Mouse (Mus musculus) intestine, embryonic 15.5 days (tissue): ENCODE measurements around the gene Apoc2. TPM values are rescaled to one million over a fixed set of nuclear protein-coding genes. Genes with fewer than 3 reads are reported as not detected.
A peak's percentile ranks its signal among the peaks of the same experiment; 100 is the strongest.

Experiments
- ATAC-seq: fragments of 200-750 bp; cut with Nextera tagmentation; 2 replicates; pipeline ENCODE4 v1.8.0; 2017; ENCODE audit warnings: moderate TSS enrichment, moderate library complexity
- H3K27ac ChIP-seq: fragments of 300-500 bp; sonication (generic); 2 replicates; pipeline ENCODE4 v1.5.1; 2015; ENCODE audit warnings: mild to moderate bottlenecking, inconsistent platforms
- H3K27me3 ChIP-seq: fragments of 300-500 bp; sonication (generic); replicated peaks from 2 replicates; pipeline ENCODE4 v1.6.1; 2015; ENCODE audit warnings: inconsistent platforms
- H3K36me3 ChIP-seq: fragments of 300-500 bp; sonication (generic); 2 replicates; pipeline ENCODE4 v1.6.1; 2015; ENCODE audit warnings: inconsistent platforms
- H3K4me1 ChIP-seq: fragments of 300-500 bp; sonication (generic); replicated peaks from 2 replicates; pipeline ENCODE4 v1.6.1; 2015; ENCODE audit warnings: inconsistent platforms
- H3K4me2 ChIP-seq: fragments of 300-500 bp; sonication (generic); replicated peaks from 2 replicates; pipeline ENCODE4 v1.6.1; 2015; ENCODE audit warnings: mild to moderate bottlenecking, inconsistent platforms
- H3K4me3 ChIP-seq: fragments of 300-500 bp; sonication (generic); replicated peaks from 2 replicates; pipeline ENCODE4 v1.5.1; 2015; ENCODE audit warnings: inconsistent platforms
- H3K9ac ChIP-seq: fragments of 300-500 bp; sonication (generic); 2 replicates; pipeline ENCODE4 v1.6.1; 2015; ENCODE audit warnings: inconsistent platforms
- H3K9me3 ChIP-seq: fragments of 300-500 bp; sonication (generic); 2 replicates; pipeline ENCODE4 v1.6.1; 2016; ENCODE audit warnings: inconsistent platforms
- WGBS: fragments of 180-500 bp; shearing (Covaris S2); methylation state at CpG from one replicate; pipeline ENCODE4 v1.1.7; 2015; 5-methylcytosine and 5-hydroxymethylcytosine counted together
- polyA plus RNA-seq: library from polyadenylated mRNA; unstranded; fragments of >200 nt; fragmentation: Nextera tagmentation; extraction: Ambion mirVana; gene quantifications from 2 replicates; pipeline ENCODE4 v1.2.1, GENCODE M21; 2015

The Apoc2 gene
- polyA plus RNA-seq, 1 experiment from 2014 or later, result 164 TPM

- Histone ChIP-seq H3K9ac (no peak overlapping the region), H3K4me2 (no peak overlapping the region), H3K4me1 (no peaks in the 10 kb centered on the region), H3K27me3 (no peaks in the 10 kb centered on the region), H3K4me3 (no peak overlapping the region), H3K36me3 (peaks cover 53% of the 10 kb centered on the region), H3K27ac (no peak overlapping the region), H3K9me3 (no peaks in the 10 kb centered on the region)
- no peak for ATAC-seq
- WGBS, result 90% methylated on average over 15 of the region's 15 CpGs
These were observed 43.9 kb downstream of the Apoc2 start for GRCm38 (mm10) chr7:19633855-19634254.

- WGBS, result 92% methylated on average over 17 of the region's 17 CpGs
- Histone ChIP-seq H3K9ac (no peak overlapping the region), H3K36me3 (peaks cover 47% of the 10 kb centered on the region), H3K4me2 (no peak overlapping the region), H3K4me3 (no peak overlapping the region), H3K9me3 (no peaks in the 10 kb centered on the region), H3K27me3 (no peaks in the 10 kb centered on the region), H3K27ac (no peak overlapping the region), H3K4me1 (no peaks in the 10 kb centered on the region)
- no peak for ATAC-seq
These were observed 44.5 kb downstream of the Apoc2 start for GRCm38 (mm10) chr7:19633197-19633596.

GRCm38 (mm10) chr7:19632720-19633119 is 45.0 kb downstream of the Apoc2 start:
- Histone ChIP-seq H3K4me1 (no peaks in the 10 kb centered on the region), H3K4me3 (no peak overlapping the region)

GRCm38 (mm10) chr7:19632275-19632674 is 45.5 kb downstream of the Apoc2 start:
- no peaks in the 10 kb centered on the region for H3K4me1 ChIP-seq
- no peak for ATAC-seq

More at GRCm38 (mm10) chr7:19632720-19633119, 45.0 kb downstream of the Apoc2 start:
- Histone ChIP-seq H3K36me3 (peaks cover 42% of the 10 kb centered on the region), H3K27ac (no peak overlapping the region), H3K4me2 (no peak overlapping the region), H3K9ac (no peak overlapping the region), H3K27me3 (no peaks in the 10 kb centered on the region), H3K9me3 (no peaks in the 10 kb centered on the region)
- ATAC-seq, result no peak

GRCm38 (mm10) chr7:19629361-19629734 is 48.4 kb downstream of the Apoc2 start, which contains the start of gene Relb:
Gene Relb, minus strand, starts transcription at chr7:19629438.
- WGBS, result under 1% methylated on average over 41 of the region's 41 CpGs
- H3K9ac ChIP-seq, result peak within 1 kb of the TSS; percentile 60
- H3K4me1 ChIP-seq, result no peaks in the 10 kb centered on the region
- H3K4me3 ChIP-seq, result peak within 1 kb of the TSS; percentile 82
- H3K36me3 ChIP-seq, result peaks cover 12% of the 10 kb centered on the region
- peak within 1 kb of the TSS; percentile 86 for H3K27ac ChIP-seq
- peak within 1 kb of the TSS; percentile 92 for H3K4me2 ChIP-seq
- ATAC-seq, result peak; percentile 74
- H3K27me3 ChIP-seq, result no peaks in the 10 kb centered on the region
- no peaks in the 10 kb centered on the region for H3K9me3 ChIP-seq

More at GRCm38 (mm10) chr7:19632275-19632674, 45.5 kb downstream of the Apoc2 start:
- Histone ChIP-seq H3K36me3 (peaks cover 38% of the 10 kb centered on the region), H3K27me3 (no peaks in the 10 kb centered on the region), H3K9me3 (no peaks in the 10 kb centered on the region), H3K27ac (no peak overlapping the region), H3K4me2 (no peak overlapping the region), H3K9ac (no peak overlapping the region), H3K4me3 (no peak overlapping the region)

GRCm38 (mm10) chr7:19628536-19629360 is 49.0 kb downstream of the Apoc2 start:
- Histone ChIP-seq H3K9me3 (no peaks in the 10 kb centered on the region), H3K4me1 (peaks cover 4% of the 10 kb centered on the region; the same call in 1 of the 2 replicates), H3K36me3 (peaks cover 8% of the 10 kb centered on the region; the same call in 1 of the 2 replicates), H3K27ac (peak overlapping the region; percentile 86), H3K4me3 (peak overlapping the region; percentile 82), H3K27me3 (no peaks in the 10 kb centered on the region), H3K9ac (peak overlapping the region; percentile 60), H3K4me2 (peak overlapping the region; percentile 92)
- ATAC-seq, result peak; percentile 93
- WGBS, result 2% methylated on average over 57 of the region's 57 CpGs

GRCm38 (mm10) chr7:19628192-19628535 is 49.6 kb downstream of the Apoc2 start:
- peak overlapping the region; percentile 92 for H3K4me2 ChIP-seq
- H3K36me3 ChIP-seq, result peaks cover 3% of the 10 kb centered on the region; the same call in 1 of the 2 replicates
- no peaks in the 10 kb centered on the region for H3K27me3 ChIP-seq
- peaks cover 7% of the 10 kb centered on the region; the same call in 1 of the 2 replicates for H3K4me1 ChIP-seq
- no peaks in the 10 kb centered on the region for H3K9me3 ChIP-seq
- ATAC-seq, result no peak
- 12% methylated on average over 17 of the region's 17 CpGs for WGBS
- H3K9ac ChIP-seq, result no peak overlapping the region
- peak overlapping the region; percentile 82 for H3K4me3 ChIP-seq
- H3K27ac ChIP-seq, result peak overlapping the region; percentile 86

GRCm38 (mm10) chr7:19627721-19628120 is 50.0 kb downstream of the Apoc2 start:
- H3K4me1 ChIP-seq, result peaks cover 10% of the 10 kb centered on the region; the same call in 1 of the 2 replicates
- peak overlapping the region; percentile 92 for H3K4me2 ChIP-seq
- H3K9ac ChIP-seq, result no peak overlapping the region
- no peak for ATAC-seq
- no peak overlapping the region for H3K27ac ChIP-seq
- H3K27me3 ChIP-seq, result no peaks in the 10 kb centered on the region
- H3K36me3 ChIP-seq, result peaks cover 3% of the 10 kb centered on the region; the same call in 1 of the 2 replicates
- WGBS, result 57% methylated on average over 3 of the region's 3 CpGs
- H3K9me3 ChIP-seq, result no peaks in the 10 kb centered on the region
- H3K4me3 ChIP-seq, result peak overlapping the region; percentile 82

- Histone ChIP-seq H3K27me3 (no peaks in the 10 kb centered on the region), H3K36me3 (no peaks in the 10 kb centered on the region), H3K4me1 (peaks cover 14% of the 10 kb centered on the region; the same call in 1 of the 2 replicates), H3K27ac (peak overlapping the region; percentile 71; the same call in 1 of the 2 replicates), H3K9ac (no peak overlapping the region), H3K4me2 (peak overlapping the region; percentile 9; the same call in 1 of the 2 replicates), H3K9me3 (no peaks in the 10 kb centered on the region), H3K4me3 (no peak overlapping the region)
- ATAC-seq, result peak; percentile 65
- 57% methylated on average over 2 of the region's 2 CpGs for WGBS
These were observed 54.3 kb downstream of the Apoc2 start for GRCm38 (mm10) chr7:19623433-19623832.

GRCm38 (mm10) chr7:19622241-19622640 is 55.5 kb downstream of the Apoc2 start:
- no peaks in the 10 kb centered on the region for H3K9me3 ChIP-seq
- H3K9ac ChIP-seq, result no peak overlapping the region
- H3K27me3 ChIP-seq, result no peaks in the 10 kb centered on the region
- H3K4me3 ChIP-seq, result no peak overlapping the region
- no peak overlapping the region for H3K4me2 ChIP-seq
- no peak overlapping the region for H3K27ac ChIP-seq
- ATAC-seq, result 0 out of 2 replicates have a peak, but pooled peaks have one; percentile 5
- peaks cover 14% of the 10 kb centered on the region; the same call in 1 of the 2 replicates for H3K4me1 ChIP-seq
- WGBS, result 25% methylated on average over 6 of the region's 6 CpGs
- H3K36me3 ChIP-seq, result no peaks in the 10 kb centered on the region
